Mouse (Mus musculus) E14TG2a.4 (cell line): ENCODE results near the gene Btbd7.
A peak's percentile ranks its signal among the peaks of the same experiment; 100 is the strongest.

ENCODE experiments used
- H3K27me3 ChIP-seq: 2 replicates; pipeline ENCODE4 v1.6.1; 2014; ENCODE audit warnings: low read length, control low read depth; ENCODE audit not compliant: insufficient read depth
- H3K36me3 ChIP-seq: 2 replicates; pipeline ENCODE4 v1.6.1; 2014; ENCODE audit warnings: low read length, control low read depth; ENCODE audit not compliant: insufficient read depth
- H3K4me1 ChIP-seq: replicated peaks from 2 replicates; pipeline ENCODE4 v1.6.1; 2014; ENCODE audit warnings: low read depth, low read length, control low read depth
- H3K4me3 ChIP-seq: replicated peaks from 2 replicates; pipeline ENCODE4 v1.5.1; 2014; ENCODE audit warnings: mild to moderate bottlenecking, low read length
- H3K9me3 ChIP-seq: 2 replicates; pipeline ENCODE4 v1.6.1; 2014; ENCODE audit warnings: low read length, control low read depth
- CTCF ChIP-seq: conservative IDR thresholded peaks from 2 replicates; pipeline ENCODE4 v1.5.1; 2014; ENCODE audit warnings: low read length
- NANOG ChIP-seq: IDR thresholded peaks from 2 replicates; pipeline ENCODE4 v1.6.1; 2014; ENCODE audit warnings: borderline replicate concordance, low read length, mixed read lengths
- POU5F1 ChIP-seq: IDR thresholded peaks from 2 replicates; pipeline ENCODE4 v1.6.1; 2014; ENCODE audit warnings: low read length, borderline replicate concordance

Btbd7 gene

GRCm38 (mm10) chr12:102877301-102878030 is 805 bp downstream of the Btbd7 start:
- Histone ChIP-seq H3K4me1 (peaks cover 20% of the 10 kb centered on the region), H3K36me3 (no peaks in the 10 kb centered on the region), H3K4me3 (peak overlapping the region; percentile 90), H3K9me3 (no peaks in the 10 kb centered on the region), H3K27me3 (peaks cover 25% of the 10 kb centered on the region)
- no peak for TF ChIP-seq POU5F1
- TF ChIP-seq NANOG = no peak
- no peak for TF ChIP-seq CTCF

DNA sequence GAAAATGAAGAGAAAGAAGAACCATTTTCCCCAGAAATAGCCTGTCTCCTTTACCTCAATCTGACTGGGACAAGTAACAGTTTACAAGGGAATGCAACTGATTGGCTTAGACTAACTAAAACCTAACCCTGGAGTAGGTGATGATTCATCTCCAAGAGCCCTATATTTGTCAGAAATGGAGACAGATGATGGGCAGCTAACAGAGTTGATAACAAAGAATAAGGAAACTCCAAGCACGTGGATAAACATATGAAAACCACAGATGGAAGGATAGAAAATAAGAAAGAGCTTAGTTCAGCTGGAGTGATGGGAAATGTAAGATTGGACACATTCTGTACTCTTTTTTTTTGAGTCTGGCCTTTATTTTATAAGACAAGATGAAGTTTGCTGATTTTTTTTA is 7.7 kb downstream of the Btbd7 start:
- TF ChIP-seq NANOG (no peak), POU5F1 (no peak), CTCF (no peak)
- no peaks in the 10 kb centered on the region for H3K27me3 ChIP-seq
- no peak overlapping the region for H3K4me3 ChIP-seq
- H3K9me3 ChIP-seq = no peaks in the 10 kb centered on the region
- H3K4me1 ChIP-seq = no peaks in the 10 kb centered on the region
- no peaks in the 10 kb centered on the region for H3K36me3 ChIP-seq

GRCm38 (mm10) chr12:102869802-102870201 is 8.5 kb downstream of the Btbd7 start:
- H3K4me1 ChIP-seq = no peaks in the 10 kb centered on the region
- H3K36me3 ChIP-seq = no peaks in the 10 kb centered on the region
- H3K4me3 ChIP-seq = no peak overlapping the region
- TF ChIP-seq CTCF (no peak), POU5F1 (no peak), NANOG (no peak)
- no peaks in the 10 kb centered on the region for H3K9me3 ChIP-seq
- no peaks in the 10 kb centered on the region for H3K27me3 ChIP-seq

DNA sequence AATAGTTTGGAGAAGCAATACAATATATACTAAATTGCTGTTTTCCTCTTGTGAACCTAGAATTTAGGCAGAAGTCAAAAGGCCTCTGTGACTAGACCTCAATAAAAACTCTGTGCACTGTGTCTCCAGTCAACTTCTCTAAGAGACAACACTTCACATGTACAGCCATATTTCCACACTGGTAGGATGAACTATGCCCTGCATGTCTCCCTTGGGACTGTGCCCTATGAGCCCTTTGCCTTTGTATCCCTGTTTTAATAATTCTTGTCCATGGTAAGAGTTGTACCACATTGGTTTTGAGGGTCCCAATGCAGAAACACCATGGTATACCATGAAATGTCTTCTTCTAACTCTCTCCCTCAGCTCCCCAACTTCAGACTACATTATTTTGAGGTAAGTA is 17.5 kb downstream of the Btbd7 start:
- no peaks in the 10 kb centered on the region for H3K4me1 ChIP-seq
- H3K27me3 ChIP-seq = no peaks in the 10 kb centered on the region
- H3K36me3 ChIP-seq = no peaks in the 10 kb centered on the region
- no peak overlapping the region for H3K4me3 ChIP-seq
- TF ChIP-seq POU5F1 (no peak), NANOG (no peak), CTCF (no peak)
- H3K9me3 ChIP-seq = no peaks in the 10 kb centered on the region

DNA sequence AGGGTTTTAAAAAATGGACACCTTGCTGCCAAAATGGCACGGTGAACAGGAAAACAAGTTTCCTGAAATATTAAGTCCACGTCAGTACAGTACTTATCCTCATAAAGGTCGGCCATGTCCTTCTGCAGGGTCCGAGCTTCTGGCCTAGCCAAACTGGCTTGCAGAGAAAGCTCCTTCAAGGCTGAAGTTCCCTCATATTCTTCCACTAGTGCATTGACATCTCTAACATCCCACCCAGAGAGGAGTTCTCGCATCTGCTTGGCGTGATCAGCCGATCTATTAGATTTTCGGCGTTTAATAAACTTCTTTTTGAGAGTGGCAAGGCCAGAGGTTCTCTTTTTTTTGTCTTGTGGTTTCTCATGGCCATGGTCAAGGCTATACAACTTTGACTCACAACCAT is 40.0 kb downstream of the Btbd7 start:
- H3K27me3 ChIP-seq = no peaks in the 10 kb centered on the region
- no peak for TF ChIP-seq CTCF
- TF ChIP-seq NANOG = no peak
- no peak for TF ChIP-seq POU5F1
- peaks cover 21% of the 10 kb centered on the region for H3K36me3 ChIP-seq
- no peaks in the 10 kb centered on the region for H3K9me3 ChIP-seq
- H3K4me3 ChIP-seq = no peak overlapping the region
- H3K4me1 ChIP-seq = no peaks in the 10 kb centered on the region

DNA sequence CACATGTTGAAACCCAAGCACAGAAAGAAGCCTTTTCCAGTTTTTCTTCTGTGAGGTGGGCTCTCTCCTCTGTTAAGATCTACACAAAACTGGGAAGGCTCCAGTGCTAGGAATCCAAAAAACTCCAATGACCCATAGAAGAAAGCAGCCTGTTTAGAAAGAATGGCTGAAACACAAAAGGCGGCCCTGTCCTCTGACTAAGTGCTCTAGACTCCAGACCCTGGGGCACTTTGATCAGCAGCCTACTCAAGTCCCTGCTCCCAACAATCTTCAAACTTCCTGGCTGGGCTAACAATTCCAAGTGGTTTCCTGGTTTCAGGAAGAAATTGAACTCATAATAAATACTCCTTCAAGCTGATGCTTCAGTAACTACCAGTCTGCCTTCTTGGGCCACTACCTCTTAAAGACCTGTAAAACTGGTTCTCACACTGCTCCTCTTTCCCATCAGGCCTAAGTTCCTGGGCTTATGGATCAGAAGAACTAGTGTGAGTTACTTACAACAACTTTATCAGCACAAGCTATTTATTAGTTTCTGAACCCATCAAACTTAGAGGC is 45.4 kb downstream of the Btbd7 start:
- Histone ChIP-seq H3K4me1 (0 out of 2 replicates have a peak, but pooled peaks cover 8% of the 10 kb centered on the region), H3K9me3 (no peaks in the 10 kb centered on the region), H3K36me3 (peaks cover 7% of the 10 kb centered on the region), H3K27me3 (no peaks in the 10 kb centered on the region), H3K4me3 (no peak overlapping the region)
- TF ChIP-seq NANOG (no peak), POU5F1 (no peak), CTCF (no peak)

- TF ChIP-seq POU5F1 (no peak), CTCF (no peak), NANOG (no peak)
- H3K36me3 ChIP-seq = no peaks in the 10 kb centered on the region
- no peaks in the 10 kb centered on the region for H3K9me3 ChIP-seq
- no peak overlapping the region for H3K4me3 ChIP-seq
- 0 out of 2 replicates have a peak, but pooled peaks cover 8% of the 10 kb centered on the region for H3K4me1 ChIP-seq
- H3K27me3 ChIP-seq = no peaks in the 10 kb centered on the region
Measured at GRCm38 (mm10) chr12:102831888-102832287, 46.4 kb downstream of the Btbd7 start.

GRCm38 (mm10) chr12:102827119-102827518 is 51.2 kb downstream of the Btbd7 start:
- Histone ChIP-seq H3K36me3 (no peaks in the 10 kb centered on the region), H3K27me3 (no peaks in the 10 kb centered on the region), H3K9me3 (no peaks in the 10 kb centered on the region), H3K4me3 (no peak overlapping the region), H3K4me1 (no peaks in the 10 kb centered on the region)
- TF ChIP-seq NANOG (no peak), POU5F1 (no peak), CTCF (no peak)
